Mouse (Mus musculus): ENCODE results near the gene Cyfip2. TPM values are rescaled to one million over a fixed set of nuclear protein-coding genes. Genes with fewer than 3 reads are reported as not detected.

Cyfip2 gene
- polyA plus RNA-seq, 1 experiment, result 3.2 TPM

GRCm38 (mm10) chr11:46299901-46300300 is 12.8 kb downstream of the Cyfip2 start:
- no peaks in the 10 kb centered on the region for H3K36me3 ChIP-seq (replicated peaks; ENCODE audit: low read length)
- H3K4me3 ChIP-seq (replicated peaks), result no peak overlapping the region
- TF ChIP-seq GATA1 (IDR thresholded peaks at IDR 0.05; ENCODE audit: borderline replicate concordance, low read length), result no peak
- TF ChIP-seq FLI1 (IDR thresholded peaks at IDR 0.05; ENCODE audit: low read length), result no peak
- peaks cover 25% of the 10 kb centered on the region for H3K4me1 ChIP-seq
- no peaks in the 10 kb centered on the region for H3K27me3 ChIP-seq (replicated peaks)
- H3K9me3 ChIP-seq, result no peaks in the 10 kb centered on the region

DNA sequence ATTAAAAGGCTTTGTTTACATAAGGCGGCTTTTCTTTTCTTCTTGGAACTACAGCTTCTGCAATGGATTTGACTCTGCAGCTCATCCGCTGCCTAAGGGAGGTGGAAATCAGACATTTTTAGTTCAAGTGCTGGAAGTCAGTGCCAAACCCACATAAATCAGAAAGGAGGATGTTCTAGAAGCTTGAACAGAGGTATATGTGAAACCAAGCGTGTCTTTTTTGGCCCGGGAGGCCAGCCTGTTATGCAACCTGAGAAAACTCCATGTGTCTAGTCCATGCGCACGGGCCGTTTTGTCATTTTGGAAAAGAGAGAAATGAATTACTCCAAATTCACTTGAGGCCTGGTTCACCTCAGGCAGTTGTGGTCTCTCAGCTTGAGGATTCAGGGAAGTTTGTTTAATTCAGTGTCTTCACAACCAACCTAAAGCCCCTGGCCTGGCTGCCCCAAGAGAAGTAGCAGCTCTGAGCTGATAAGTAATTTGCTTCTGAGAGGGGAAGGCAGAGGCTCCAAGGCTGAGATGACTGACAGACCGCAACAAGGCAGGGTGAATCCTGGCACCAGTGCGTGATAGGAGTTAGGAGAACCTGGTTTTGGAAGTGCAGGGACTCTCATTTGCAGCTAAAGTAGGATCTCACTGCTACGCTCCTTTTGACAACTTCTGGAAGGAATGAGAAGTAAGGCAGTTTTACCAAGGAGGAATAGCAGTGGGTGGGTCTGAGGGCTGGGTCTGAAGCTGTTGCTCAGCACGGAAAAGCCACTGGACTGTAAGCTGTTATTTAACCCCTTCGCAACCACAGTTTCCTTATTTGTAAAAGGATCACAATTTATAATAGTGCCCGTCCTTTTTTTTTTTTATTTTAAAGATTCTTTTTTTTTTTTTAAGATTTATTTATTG is 13.5 kb downstream of the Cyfip2 start:
- Histone ChIP-seq H3K9me3 (no peaks in the 10 kb centered on the region), H3K4me3 (replicated peaks) (no peak overlapping the region), H3K4me1 (peaks cover 19% of the 10 kb centered on the region), H3K36me3 (replicated peaks; ENCODE audit: low read length) (peaks cover 4% of the 10 kb centered on the region), H3K27me3 (replicated peaks) (no peaks in the 10 kb centered on the region)
- TF ChIP-seq GATA1 (IDR thresholded peaks at IDR 0.05; ENCODE audit: borderline replicate concordance, low read length), result no peak
- no peak for TF ChIP-seq FLI1 (IDR thresholded peaks at IDR 0.05; ENCODE audit: low read length)

DNA sequence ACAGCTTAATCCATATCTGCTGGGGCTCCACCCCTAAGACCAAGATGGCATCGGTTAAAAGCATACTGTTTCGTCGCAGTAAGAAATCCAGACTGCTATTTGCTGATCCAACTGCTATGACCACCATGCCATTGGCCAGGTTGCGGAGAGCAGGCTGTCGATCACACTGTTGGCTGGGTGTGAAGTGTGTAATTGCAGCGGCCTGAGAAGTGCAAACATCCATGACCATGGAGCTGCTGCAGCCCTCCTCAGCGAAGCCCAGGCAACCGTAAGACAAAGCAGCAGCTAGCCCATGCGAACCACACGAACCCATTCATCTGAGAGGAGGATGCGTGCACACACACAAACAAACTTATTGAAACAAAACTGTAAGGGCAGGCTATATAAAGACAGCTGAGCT is 18.3 kb downstream of the Cyfip2 start:
- Histone ChIP-seq H3K4me1 (peaks cover 5% of the 10 kb centered on the region), H3K27me3 (replicated peaks) (no peaks in the 10 kb centered on the region), H3K4me3 (replicated peaks) (no peak overlapping the region), H3K36me3 (replicated peaks; ENCODE audit: low read length) (peaks cover 35% of the 10 kb centered on the region), H3K9me3 (no peaks in the 10 kb centered on the region)
- no peak for TF ChIP-seq FLI1 (IDR thresholded peaks at IDR 0.05; ENCODE audit: low read length)
- TF ChIP-seq GATA1 (IDR thresholded peaks at IDR 0.05; ENCODE audit: borderline replicate concordance, low read length), result no peak

- H3K4me3 ChIP-seq (replicated peaks), result no peak overlapping the region
- H3K4me1 ChIP-seq, result no peaks in the 10 kb centered on the region
- H3K27me3 ChIP-seq (replicated peaks), result no peaks in the 10 kb centered on the region
- peaks cover 44% of the 10 kb centered on the region for H3K36me3 ChIP-seq (replicated peaks; ENCODE audit: low read length)
- H3K9me3 ChIP-seq, result no peaks in the 10 kb centered on the region
- TF ChIP-seq FLI1 (IDR thresholded peaks at IDR 0.05; ENCODE audit: low read length), result no peak
- TF ChIP-seq GATA1 (IDR thresholded peaks at IDR 0.05; ENCODE audit: borderline replicate concordance, low read length), result no peak
These were observed 19.2 kb downstream of the Cyfip2 start for GRCm38 (mm10) chr11:46293491-46293890.

GRCm38 (mm10) chr11:46290988-46291405 is 21.7 kb downstream of the Cyfip2 start:
- H3K4me3 ChIP-seq (replicated peaks), result no peak overlapping the region
- H3K4me1 ChIP-seq, result 0 out of 2 replicates have a peak, but pooled peaks cover 5% of the 10 kb centered on the region
- TF ChIP-seq GATA1 (IDR thresholded peaks at IDR 0.05; ENCODE audit: borderline replicate concordance, low read length) (no peak), FLI1 (IDR thresholded peaks at IDR 0.05; ENCODE audit: low read length) (no peak)
- no peaks in the 10 kb centered on the region for H3K27me3 ChIP-seq (replicated peaks)
- no peaks in the 10 kb centered on the region for H3K9me3 ChIP-seq
- peaks cover 61% of the 10 kb centered on the region for H3K36me3 ChIP-seq (replicated peaks; ENCODE audit: low read length)

GRCm38 (mm10) chr11:46289561-46289960 is 23.1 kb downstream of the Cyfip2 start:
- Histone ChIP-seq H3K36me3 (replicated peaks; ENCODE audit: low read length) (peaks cover 69% of the 10 kb centered on the region), H3K4me1 (peaks cover 7% of the 10 kb centered on the region), H3K9me3 (no peaks in the 10 kb centered on the region), H3K27me3 (replicated peaks) (no peaks in the 10 kb centered on the region), H3K4me3 (replicated peaks) (no peak overlapping the region)
- TF ChIP-seq GATA1 (IDR thresholded peaks at IDR 0.05; ENCODE audit: borderline replicate concordance, low read length), result no peak
- no peak for TF ChIP-seq FLI1 (IDR thresholded peaks at IDR 0.05; ENCODE audit: low read length)

GRCm38 (mm10) chr11:46289022-46289421 is 23.6 kb downstream of the Cyfip2 start:
- Histone ChIP-seq H3K4me3 (replicated peaks) (no peak overlapping the region), H3K36me3 (replicated peaks; ENCODE audit: low read length) (peaks cover 70% of the 10 kb centered on the region), H3K27me3 (replicated peaks) (no peaks in the 10 kb centered on the region), H3K9me3 (no peaks in the 10 kb centered on the region), H3K4me1 (peaks cover 12% of the 10 kb centered on the region)
- TF ChIP-seq GATA1 (IDR thresholded peaks at IDR 0.05; ENCODE audit: borderline replicate concordance, low read length), result no peak

DNA sequence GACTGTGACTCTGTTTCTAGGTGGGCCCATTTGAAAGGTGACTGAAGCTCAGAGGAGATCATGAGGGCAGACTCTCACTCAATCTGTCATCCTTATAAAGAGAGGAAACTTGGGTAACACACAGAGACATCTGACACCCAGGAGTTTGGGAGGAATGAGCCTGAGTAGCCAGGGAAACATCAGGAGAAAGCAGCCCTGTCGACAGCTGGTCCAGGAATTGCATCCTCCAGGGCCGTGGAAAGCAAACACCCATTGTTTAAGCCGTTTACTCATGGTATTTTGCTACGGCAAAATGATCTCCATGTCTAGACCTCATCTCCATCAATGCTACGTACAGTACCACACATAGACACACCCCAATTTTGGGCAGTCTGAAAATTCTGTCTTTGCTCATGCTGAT is 24.6 kb downstream of the Cyfip2 start:
- H3K36me3 ChIP-seq (replicated peaks; ENCODE audit: low read length), result peaks cover 74% of the 10 kb centered on the region
- TF ChIP-seq FLI1 (IDR thresholded peaks at IDR 0.05; ENCODE audit: low read length) (no peak), GATA1 (IDR thresholded peaks at IDR 0.05; ENCODE audit: borderline replicate concordance, low read length) (no peak)
- H3K4me3 ChIP-seq (replicated peaks), result no peak overlapping the region
- H3K9me3 ChIP-seq, result no peaks in the 10 kb centered on the region
- H3K4me1 ChIP-seq, result peaks cover 22% of the 10 kb centered on the region
- H3K27me3 ChIP-seq (replicated peaks), result no peaks in the 10 kb centered on the region

- TF ChIP-seq FLI1 (IDR thresholded peaks at IDR 0.05; ENCODE audit: low read length) (no peak), GATA1 (IDR thresholded peaks at IDR 0.05; ENCODE audit: borderline replicate concordance, low read length) (no peak)
- Histone ChIP-seq H3K4me1 (peaks cover 35% of the 10 kb centered on the region), H3K27me3 (replicated peaks) (no peaks in the 10 kb centered on the region), H3K4me3 (replicated peaks) (no peak overlapping the region), H3K9me3 (0 out of 2 replicates have a peak, but pooled peaks cover 3% of the 10 kb centered on the region), H3K36me3 (replicated peaks; ENCODE audit: low read length) (peaks cover 81% of the 10 kb centered on the region)
These were observed 25.9 kb downstream of the Cyfip2 start for GRCm38 (mm10) chr11:46286803-46287202.

DNA sequence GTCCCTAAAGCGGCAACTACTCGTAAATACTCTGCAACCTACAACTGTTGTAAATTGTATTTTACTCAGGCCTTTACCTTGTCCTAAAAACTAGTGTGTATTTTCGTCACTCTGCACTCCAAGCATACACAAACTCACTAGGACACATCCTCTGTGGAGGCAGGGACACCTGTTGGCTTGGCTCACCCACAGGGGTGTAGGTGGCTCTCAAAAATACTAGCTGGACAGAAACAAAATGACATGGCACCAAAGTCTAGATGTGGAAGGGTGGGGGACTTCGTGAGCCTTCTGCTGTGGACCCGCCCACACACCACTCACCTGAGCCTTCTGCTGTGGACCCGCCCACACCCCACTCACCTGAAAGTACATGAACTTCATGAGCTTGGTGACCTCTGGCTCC is 28.9 kb downstream of the Cyfip2 start:
- Histone ChIP-seq H3K4me1 (peaks cover 46% of the 10 kb centered on the region), H3K4me3 (replicated peaks) (no peak overlapping the region), H3K27me3 (replicated peaks) (no peaks in the 10 kb centered on the region), H3K9me3 (0 out of 2 replicates have a peak, but pooled peaks cover 3% of the 10 kb centered on the region), H3K36me3 (replicated peaks; ENCODE audit: low read length) (peaks cover 83% of the 10 kb centered on the region)
- TF ChIP-seq GATA1 (IDR thresholded peaks at IDR 0.05; ENCODE audit: borderline replicate concordance, low read length) (no peak), FLI1 (IDR thresholded peaks at IDR 0.05; ENCODE audit: low read length) (no peak)
